Mouse (Mus musculus) midbrain, embryonic 15.5 days (tissue): ENCODE measurements around the gene Wfikkn1. TPM values are rescaled to one million over a fixed set of nuclear protein-coding genes. Genes with fewer than 3 reads are reported as not detected.

Experiments used
- ATAC-seq: fragments of 200-750 bp; cut with Nextera tagmentation; replicated peaks from 2 replicates; pipeline ENCODE4 v1.8.0; 2017; ENCODE audit warnings: moderate TSS enrichment
- H3K27ac ChIP-seq: fragments of 300-500 bp; sonication (generic); 2 replicates; pipeline ENCODE4 v1.5.1; 2015; ENCODE audit warnings: mild to moderate bottlenecking, inconsistent platforms
- H3K27me3 ChIP-seq: fragments of 300-500 bp; sonication (generic); replicated peaks from 2 replicates; pipeline ENCODE4 v1.6.1; 2015; ENCODE audit warnings: inconsistent platforms
- H3K36me3 ChIP-seq: fragments of 300-500 bp; sonication (generic); replicated peaks from 2 replicates; pipeline ENCODE4 v1.6.1; 2015; ENCODE audit warnings: inconsistent platforms
- H3K4me1 ChIP-seq: fragments of 300-500 bp; sonication (generic); 2 replicates; pipeline ENCODE4 v1.6.1; 2015; ENCODE audit warnings: inconsistent platforms
- H3K4me2 ChIP-seq: fragments of 300-500 bp; sonication (generic); 2 replicates; pipeline ENCODE4 v1.6.1; 2015; ENCODE audit warnings: inconsistent platforms, mild to moderate bottlenecking, moderate library complexity
- H3K4me3 ChIP-seq: fragments of 300-500 bp; sonication (generic); 2 replicates; pipeline ENCODE4 v1.5.1; 2015; ENCODE audit warnings: mild to moderate bottlenecking, inconsistent platforms
- H3K9ac ChIP-seq: fragments of 300-500 bp; sonication (generic); 2 replicates; pipeline ENCODE4 v1.6.1; 2015; ENCODE audit warnings: mild to moderate bottlenecking, inconsistent platforms
- H3K9me3 ChIP-seq: fragments of 300-500 bp; sonication (generic); 2 replicates; pipeline ENCODE4 v1.6.1; 2016; ENCODE audit warnings: inconsistent platforms
- WGBS: fragments of 180-500 bp; shearing (Covaris S2); methylation state at CpG from one replicate; pipeline ENCODE4 v1.1.7; 2015; ENCODE audit warnings: mixed read lengths; 5-methylcytosine and 5-hydroxymethylcytosine counted together
- polyA plus RNA-seq: library from polyadenylated mRNA; unstranded; fragments of >200 nt; fragmentation: Nextera tagmentation; extraction: Ambion mirVana; gene quantifications from 2 replicates; pipeline ENCODE4 v1.2.1, GENCODE M21; 2015

Gene Wfikkn1
- polyA plus RNA-seq = 0.47 and 0.54 TPM in 2 replicates

DNA sequence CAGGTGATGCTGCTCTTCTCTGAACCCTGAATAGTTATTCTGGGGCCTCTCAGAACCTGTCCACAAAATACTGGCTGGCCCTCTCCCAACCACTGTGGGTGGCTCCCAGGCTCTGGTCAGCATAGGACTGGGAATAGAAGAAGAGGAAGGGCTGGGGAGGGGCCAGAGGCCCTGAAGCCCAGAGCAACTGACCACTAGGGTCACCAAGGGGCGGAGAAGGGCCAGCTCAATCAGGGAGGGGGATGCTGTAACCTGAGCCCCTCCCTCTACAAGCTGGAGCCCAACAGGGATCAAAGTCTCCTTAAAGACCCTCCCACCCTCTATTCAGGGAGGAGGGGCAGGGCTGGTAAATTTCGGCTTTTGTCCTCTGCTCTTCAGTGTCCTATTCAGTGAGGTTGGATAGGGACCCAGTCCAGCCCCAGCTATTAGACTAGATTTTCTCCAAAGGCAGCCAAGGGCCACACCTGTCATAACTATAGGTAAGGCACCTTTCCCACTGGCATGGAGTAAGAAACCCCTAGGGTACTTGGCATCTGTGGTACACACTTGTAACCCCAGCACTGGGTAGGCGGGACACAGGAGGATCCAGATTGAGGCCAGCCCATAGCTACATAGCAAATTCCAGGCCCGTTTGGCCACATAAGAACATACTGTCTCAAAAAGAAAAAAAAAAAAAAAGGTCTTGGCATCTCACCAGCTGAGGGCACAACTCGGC lies at the start of gene Wfikkn1:
Gene Wfikkn1, minus strand, starts transcription at position 663 of the 715 bp plus-strand sequence.
- no peak within 1 kb of the TSS for H3K4me3 ChIP-seq
- no peak for ATAC-seq
- H3K27ac ChIP-seq = peak within 1 kb of the TSS; percentile 51
- peaks cover 40% of the 10 kb centered on the region for H3K4me1 ChIP-seq
- H3K36me3 ChIP-seq = peaks cover 12% of the 10 kb centered on the region; the same call in 1 of the 2 replicates
- no peaks in the 10 kb centered on the region for H3K27me3 ChIP-seq
- H3K4me2 ChIP-seq = no peak within 1 kb of the TSS
- WGBS = 21% methylated on average over 5 of the region's 5 CpGs
- H3K9ac ChIP-seq = peak within 1 kb of the TSS; percentile 10; the same call in 1 of the 2 replicates
- H3K9me3 ChIP-seq = no peaks in the 10 kb centered on the region

DNA sequence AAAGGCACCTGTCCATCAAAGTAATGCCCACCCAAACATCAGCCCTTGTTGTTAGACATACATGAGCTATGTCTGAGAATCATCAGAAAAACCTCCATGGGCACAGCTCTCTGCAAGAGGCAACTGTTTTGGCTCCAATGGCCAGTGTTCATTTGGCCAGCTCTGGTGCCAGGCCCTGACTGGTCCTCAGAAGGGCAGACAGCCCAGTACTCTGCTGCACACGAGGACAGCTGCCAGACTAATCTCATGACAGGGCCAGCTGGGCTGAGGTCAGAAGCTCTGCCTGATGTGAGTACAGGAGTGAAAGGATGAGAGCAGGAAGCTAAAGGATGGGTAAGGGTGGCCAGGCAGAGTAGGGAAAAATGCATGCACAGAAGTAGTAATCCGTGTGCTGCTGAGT lies 44.7 kb upstream of the Wfikkn1 start:
- no peak overlapping the region for H3K9ac ChIP-seq
- no peak overlapping the region for H3K27ac ChIP-seq
- H3K4me3 ChIP-seq = no peak overlapping the region
- peaks cover 12% of the 10 kb centered on the region; the same call in 1 of the 2 replicates for H3K36me3 ChIP-seq
- no peaks in the 10 kb centered on the region for H3K27me3 ChIP-seq
- H3K4me1 ChIP-seq = no peaks in the 10 kb centered on the region
- no peak for ATAC-seq
- H3K9me3 ChIP-seq = no peaks in the 10 kb centered on the region
- WGBS = 80% methylated on average over 2 of the region's 2 CpGs
- H3K4me2 ChIP-seq = no peak overlapping the region

DNA sequence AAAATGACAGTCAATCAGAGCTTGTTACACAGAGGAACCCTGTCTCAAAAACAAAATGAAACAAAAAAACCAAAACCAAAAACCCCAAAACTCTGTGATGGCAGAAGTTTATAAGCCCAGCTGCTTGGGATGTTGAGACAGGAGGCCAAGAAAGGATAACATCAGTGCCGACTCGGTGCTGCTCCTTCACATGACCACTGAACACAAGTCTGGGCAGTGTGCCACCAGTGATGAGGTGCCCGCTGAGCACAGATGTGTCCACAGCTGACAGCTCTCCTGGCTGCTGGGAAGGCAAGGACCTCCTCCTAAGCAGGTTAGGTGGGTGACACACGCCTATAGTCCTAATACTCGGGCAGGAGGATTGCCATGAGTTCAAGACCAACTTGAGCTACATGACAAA lies 41.5 kb upstream of the Wfikkn1 start:
- WGBS = 85% methylated on average over 5 of the region's 5 CpGs

DNA sequence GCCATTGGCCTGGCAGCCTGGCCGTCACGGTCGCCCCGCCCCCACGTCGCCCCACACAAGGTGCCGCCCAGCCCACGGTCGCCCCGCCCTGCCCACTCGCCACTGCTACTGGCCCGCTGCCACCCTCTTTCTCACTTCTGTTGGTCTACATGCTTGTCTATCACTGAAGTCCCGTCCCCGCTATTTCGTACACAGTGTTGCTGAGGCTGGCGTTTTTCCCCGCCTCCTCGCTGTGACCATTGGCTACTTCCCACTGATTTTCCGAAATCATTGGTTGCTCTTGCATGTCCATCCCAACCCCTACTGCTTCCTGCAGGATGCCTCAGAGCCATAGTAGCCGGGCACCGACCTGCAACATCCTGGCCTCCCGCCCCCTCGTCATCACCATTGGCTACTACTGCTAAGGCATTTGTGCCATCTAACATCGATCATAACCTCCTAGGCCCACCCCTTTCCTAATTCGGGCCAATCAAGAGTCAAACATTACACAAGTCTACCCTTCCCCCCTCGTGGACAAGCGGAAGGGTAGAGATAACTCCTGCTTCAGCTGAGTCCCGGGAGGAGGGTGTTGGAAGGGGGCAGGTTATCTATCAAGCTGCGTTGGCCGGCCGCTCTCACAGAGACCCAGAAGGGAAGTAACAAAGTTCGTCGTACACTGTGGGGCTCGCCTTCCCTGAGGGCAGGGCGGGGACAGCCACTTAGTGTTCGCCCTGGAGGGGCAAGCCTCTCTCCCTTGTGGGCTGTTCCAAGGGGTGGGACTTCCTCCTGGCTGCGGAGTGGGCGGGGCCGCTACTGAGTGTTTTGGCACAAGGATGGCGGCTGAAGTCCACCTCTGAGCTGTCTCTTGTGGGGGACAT lies 39.4 kb upstream of the Wfikkn1 start:
- peak overlapping the region; percentile 91 for H3K27ac ChIP-seq
- H3K4me2 ChIP-seq = peak overlapping the region; percentile 70
- ATAC-seq = peak; percentile 98
- no peaks in the 10 kb centered on the region for H3K27me3 ChIP-seq
- no peaks in the 10 kb centered on the region for H3K36me3 ChIP-seq
- WGBS = 1% methylated on average over 40 of the region's 40 CpGs
- peaks cover 23% of the 10 kb centered on the region for H3K4me1 ChIP-seq
- peak overlapping the region; percentile 97 for H3K4me3 ChIP-seq
- H3K9me3 ChIP-seq = no peaks in the 10 kb centered on the region
- peak overlapping the region; percentile 84 for H3K9ac ChIP-seq

More for the DNA sequence above, 41.5 kb upstream of the Wfikkn1 start:
- Histone ChIP-seq H3K27ac (no peak overlapping the region), H3K9me3 (no peaks in the 10 kb centered on the region), H3K36me3 (0 out of 2 replicates have a peak, but pooled peaks cover 3% of the 10 kb centered on the region), H3K27me3 (no peaks in the 10 kb centered on the region), H3K9ac (no peak overlapping the region), H3K4me2 (no peak overlapping the region), H3K4me3 (no peak overlapping the region), H3K4me1 (peaks cover 19% of the 10 kb centered on the region)
- no peak for ATAC-seq

GRCm38 (mm10) chr17:25919144-25919785 lies 38.6 kb upstream of the Wfikkn1 start, which contains the start of gene Rab40c:
Gene Rab40c (minus strand): TSS chr17:25919727.
- peaks cover 23% of the 10 kb centered on the region for H3K4me1 ChIP-seq
- peak within 1 kb of the TSS; percentile 91 for H3K27ac ChIP-seq
- WGBS = under 1% methylated on average over 67 of the region's 78 CpGs
- H3K36me3 ChIP-seq = no peaks in the 10 kb centered on the region
- no peaks in the 10 kb centered on the region for H3K9me3 ChIP-seq
- no peaks in the 10 kb centered on the region for H3K27me3 ChIP-seq
- peak within 1 kb of the TSS; percentile 97 for H3K4me3 ChIP-seq
- peak within 1 kb of the TSS; percentile 81 for H3K4me2 ChIP-seq
- ATAC-seq = peak; percentile 20
- peak within 1 kb of the TSS; percentile 84 for H3K9ac ChIP-seq

DNA sequence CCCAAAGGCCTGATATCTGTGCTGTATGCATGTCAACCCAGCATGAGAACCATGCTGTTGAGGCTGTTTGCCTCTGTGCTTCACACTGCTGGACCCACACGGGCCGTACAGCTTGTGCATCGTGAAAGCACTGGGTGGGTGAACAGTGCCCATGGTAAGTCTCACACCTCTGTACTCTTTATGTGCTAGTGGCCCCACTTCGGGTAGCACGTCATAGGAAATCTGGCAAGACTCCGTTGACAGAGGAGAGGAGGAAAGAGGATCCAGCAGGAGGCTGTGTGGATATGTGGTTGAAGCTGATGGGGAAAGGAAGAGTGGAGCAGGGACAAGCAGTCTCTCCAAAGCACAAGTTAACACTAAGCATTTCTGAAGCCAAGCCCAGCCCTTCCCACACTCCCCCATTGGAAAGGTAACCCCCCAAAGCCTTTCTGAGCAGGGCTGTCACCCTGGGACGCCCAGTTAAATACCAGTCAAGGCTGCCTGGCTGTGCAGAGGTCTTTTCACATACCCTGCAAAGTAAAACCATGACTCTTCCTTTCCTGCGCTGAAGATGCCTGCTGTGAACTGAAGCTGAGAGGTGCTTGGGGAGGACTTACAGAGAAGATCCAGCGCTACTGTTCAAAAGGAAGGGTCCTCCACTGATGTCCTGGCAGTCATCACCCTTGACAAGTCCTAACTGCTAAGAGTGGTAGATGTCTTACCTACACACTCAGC lies 37.5 kb upstream of the Wfikkn1 start:
- Histone ChIP-seq H3K9me3 (no peaks in the 10 kb centered on the region), H3K9ac (peak overlapping the region; percentile 84), H3K4me2 (peak overlapping the region; percentile 81), H3K4me1 (peaks cover 23% of the 10 kb centered on the region), H3K27me3 (no peaks in the 10 kb centered on the region), H3K36me3 (no peaks in the 10 kb centered on the region), H3K4me3 (peak overlapping the region; percentile 97), H3K27ac (no peak overlapping the region)
- no peak for ATAC-seq
- WGBS = 86% methylated on average over 9 of the region's 9 CpGs

GRCm38 (mm10) chr17:25916931-25917647 lies 36.4 kb upstream of the Wfikkn1 start:
- no peak overlapping the region for H3K4me2 ChIP-seq

GRCm38 (mm10) chr17:25914295-25914694 lies 33.6 kb upstream of the Wfikkn1 start:
- Histone ChIP-seq H3K4me3 (no peak overlapping the region), H3K4me1 (peaks cover 23% of the 10 kb centered on the region), H3K27ac (no peak overlapping the region), H3K36me3 (no peaks in the 10 kb centered on the region), H3K9me3 (no peaks in the 10 kb centered on the region), H3K27me3 (no peaks in the 10 kb centered on the region), H3K9ac (no peak overlapping the region), H3K4me2 (no peak overlapping the region)
- 87% methylated on average over 4 of the region's 4 CpGs for WGBS
- ATAC-seq = no peak

More at GRCm38 (mm10) chr17:25916931-25917647, 36.4 kb upstream of the Wfikkn1 start:
- Histone ChIP-seq H3K4me1 (peaks cover 23% of the 10 kb centered on the region), H3K9me3 (no peaks in the 10 kb centered on the region), H3K27me3 (no peaks in the 10 kb centered on the region), H3K9ac (no peak overlapping the region), H3K4me3 (peak overlapping the region; percentile 97; the same call in 1 of the 2 replicates), H3K36me3 (no peaks in the 10 kb centered on the region), H3K27ac (no peak overlapping the region)
- WGBS = 90% methylated on average over 8 of the region's 8 CpGs
- no peak for ATAC-seq

DNA sequence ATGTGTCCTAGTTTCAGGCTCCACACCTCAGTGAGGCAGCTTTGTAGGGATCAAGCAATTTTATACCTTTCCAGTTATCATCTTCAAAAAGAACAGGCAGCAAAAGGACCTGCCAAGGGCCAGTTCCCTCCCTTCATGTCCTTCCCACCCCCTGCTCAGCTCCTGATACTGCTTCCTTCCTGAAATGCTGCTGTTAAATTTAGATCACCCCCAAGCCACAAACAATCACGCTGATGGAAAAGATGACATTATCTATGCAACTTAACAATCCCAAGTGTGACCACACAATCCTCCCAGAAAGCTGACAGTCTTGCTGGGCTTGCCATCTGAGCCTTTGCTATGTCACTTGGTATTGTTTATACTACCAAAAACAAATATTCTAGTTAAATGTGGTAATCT lies 33.2 kb upstream of the Wfikkn1 start:
- Histone ChIP-seq H3K4me3 (no peak overlapping the region), H3K9ac (no peak overlapping the region), H3K4me2 (no peak overlapping the region), H3K36me3 (no peaks in the 10 kb centered on the region), H3K27me3 (no peaks in the 10 kb centered on the region), H3K4me1 (peaks cover 22% of the 10 kb centered on the region), H3K9me3 (no peaks in the 10 kb centered on the region), H3K27ac (no peak overlapping the region)
- ATAC-seq = no peak
- WGBS = 88% methylated on average over 1 of the region's 1 CpGs

DNA sequence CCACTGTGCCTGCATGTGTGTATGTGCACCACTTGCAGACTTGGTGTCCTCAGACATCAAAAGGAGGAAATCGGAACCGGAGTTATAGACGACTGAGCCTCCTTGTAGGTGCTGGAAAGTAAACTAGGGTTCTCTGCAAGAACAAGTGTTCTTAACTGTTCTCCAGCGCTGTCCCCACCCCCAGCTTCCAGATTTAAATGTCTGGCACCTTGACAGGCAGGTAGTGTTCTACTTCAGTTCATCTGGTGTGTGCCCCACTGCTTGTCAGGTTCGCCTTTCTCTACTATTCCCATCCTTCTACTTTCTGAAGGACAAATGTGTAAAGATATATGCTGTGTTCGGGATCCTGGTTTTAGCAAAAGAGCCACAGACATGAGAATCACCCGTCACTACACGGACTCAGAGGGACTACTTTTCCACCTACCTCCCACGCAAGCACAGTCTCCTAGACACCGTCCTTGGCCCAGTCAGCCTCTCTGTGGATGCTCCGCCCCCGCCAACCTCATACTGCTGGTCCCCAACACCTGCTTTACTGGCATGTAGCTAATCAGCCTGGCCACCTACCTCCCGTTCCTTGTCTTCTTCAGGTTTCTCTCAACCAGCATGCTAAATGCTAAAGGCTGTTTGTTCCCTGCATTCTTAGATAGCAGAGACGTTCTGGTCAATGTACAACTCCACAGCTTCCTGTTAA lies 32.7 kb upstream of the Wfikkn1 start:
- Histone ChIP-seq H3K27ac (no peak overlapping the region), H3K4me2 (no peak overlapping the region), H3K27me3 (no peaks in the 10 kb centered on the region), H3K9ac (no peak overlapping the region), H3K4me3 (no peak overlapping the region), H3K9me3 (no peaks in the 10 kb centered on the region), H3K4me1 (peaks cover 16% of the 10 kb centered on the region), H3K36me3 (no peaks in the 10 kb centered on the region)
- WGBS = 89% methylated on average over 14 of the region's 14 CpGs
- ATAC-seq = no peak

DNA sequence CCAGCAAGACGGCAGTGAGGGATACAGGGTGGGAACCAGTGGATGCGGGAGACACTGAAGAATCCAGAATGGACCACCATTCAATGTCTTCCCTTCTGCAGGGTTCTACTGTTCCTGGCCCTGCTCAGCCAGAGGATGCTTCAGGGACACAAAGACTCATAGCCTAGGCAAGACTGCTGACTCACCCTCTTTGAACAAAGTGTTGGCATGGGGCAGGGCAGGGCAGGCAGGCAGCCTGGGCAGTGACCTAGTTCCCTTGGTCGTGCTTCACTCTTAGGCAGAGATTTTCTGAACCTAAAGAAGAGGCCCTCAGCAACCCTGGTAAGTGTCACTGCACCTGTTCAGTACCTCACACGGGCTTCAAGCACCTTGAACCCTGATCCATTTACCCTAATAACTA lies 31.2 kb upstream of the Wfikkn1 start:
- Histone ChIP-seq H3K36me3 (no peaks in the 10 kb centered on the region), H3K4me3 (no peak overlapping the region), H3K9me3 (no peaks in the 10 kb centered on the region), H3K27me3 (no peaks in the 10 kb centered on the region), H3K27ac (no peak overlapping the region), H3K4me1 (peaks cover 1% of the 10 kb centered on the region; the same call in 1 of the 2 replicates), H3K9ac (no peak overlapping the region), H3K4me2 (no peak overlapping the region)
- no peak for ATAC-seq
- 96% methylated on average over 4 of the region's 4 CpGs for WGBS
